ENCODE assay signal across 7 mouse cellular contexts in genomic region chr1:183072263-183073050, GRCm38 (mm10).
DNase-seq lines count a peak whose midpoint lies in the region; ATAC-seq and TF ChIP-seq lines count a peak whose summit lies in the region.

No protein-coding gene starts in this region.

- TF ChIP-seq CTCF in cerebellum, adult 2 months (IDR thresholded peaks at IDR 0.05; ENCODE audit: borderline replicate concordance, insufficient read depth, low read depth, low read length), result no peak

- H3K9ac ChIP-seq in forebrain, embryonic 16.5 days (replicated peaks; ENCODE audit: low read depth, low read length), result no peak overlapping the region

- no peaks in the 10 kb centered on the region for H3K27me3 ChIP-seq in forebrain, embryonic 16.5 days (replicated peaks; ENCODE audit: control insufficient read depth, insufficient read depth, low read length)
- no peaks in the 10 kb centered on the region for H3K27me3 ChIP-seq in cerebellum, adult 2 months (ENCODE audit: control insufficient read depth, insufficient read depth, low read length)

- no peak for TF ChIP-seq POLR2A in cerebellum, adult 2 months (IDR thresholded peaks at IDR 0.05; ENCODE audit: borderline replicate concordance, insufficient read depth, low read length)

- no peaks in the 10 kb centered on the region for H3K36me3 ChIP-seq in forebrain, embryonic 16.5 days (ENCODE audit: control insufficient read depth, insufficient read depth)

- H3K4me2 ChIP-seq in forebrain, embryonic 16.5 days (ENCODE audit: low read length), result no peak overlapping the region

- H3K27ac ChIP-seq in forebrain, embryonic 16.5 days (ENCODE audit: low read length), result no peak overlapping the region
- no peak overlapping the region for H3K27ac ChIP-seq in cerebellum, adult 2 months (ENCODE audit: insufficient read depth, low read length)

- no peak for ATAC-seq in forebrain, embryonic 16.5 days

- DNase-seq in adrenal gland, postnatal 10 days, result peak; percentile 31
- DNase-seq in gastrocnemius, postnatal 10 days, result peak; percentile 34
- peak; percentile 27 for DNase-seq in kidney, adult 18-20 months
- DNase-seq in lung, postnatal 10 days, result peak; percentile 79
- DNase-seq in cerebellum, adult 2 months, result no peak
- DNase-seq in right cerebral cortex, adult 2 months (ENCODE audit: low spot score in 2 of 2), result no peak

- H3K9me3 ChIP-seq in forebrain, embryonic 16.5 days (ENCODE audit: control insufficient read depth, low read length), result no peaks in the 10 kb centered on the region

- WGBS in forebrain, embryonic 16.5 days, result 80% methylated on average over 12 of the region's 12 CpGs
- WGBS in cerebellum, adult 2 months, result 62% methylated on average over 12 of the region's 12 CpGs

- no peak overlapping the region for H3K4me3 ChIP-seq in forebrain, embryonic 16.5 days (replicated peaks; ENCODE audit: low read length)
- H3K4me3 ChIP-seq in cerebellum, adult 2 months (replicated peaks; ENCODE audit: insufficient read depth, low read depth, low read length), result no peak overlapping the region

- H3K4me1 ChIP-seq in forebrain, embryonic 16.5 days (replicated peaks; ENCODE audit: control insufficient read depth, insufficient read depth, low read length), result peaks cover 3% of the 10 kb centered on the region; the same call in 1 of the 2 replicates
- H3K4me1 ChIP-seq in cerebellum, adult 2 months (ENCODE audit: control insufficient read depth, insufficient read depth, low read length), result no peaks in the 10 kb centered on the region

Comparison
In these comparisons a context has a peak if more than half of its experiments do, and no peak if none do; other contexts are left out.
1. DNase-seq: peak in adrenal gland, postnatal 10 days (single experiment), gastrocnemius, postnatal 10 days (single experiment), kidney, adult 18-20 months (single experiment) and lung, postnatal 10 days (single experiment); none in cerebellum, adult 2 months (0 of 2) and right cerebral cortex, adult 2 months (0 of 2).